Mouse (Mus musculus) lung, postnatal 0 days (tissue): ENCODE data around the gene Gm21983.

Source experiments
- CTCF ChIP-seq: IDR thresholded peaks from 2 replicates; pipeline ENCODE4 v1.5.1; 2016; ENCODE audit warnings: antibody characterized with exemption, mild to moderate bottlenecking
- EP300 ChIP-seq: IDR thresholded peaks from 2 replicates; pipeline ENCODE4 v1.6.1; 2016; ENCODE audit warnings: antibody characterized with exemption, mild to moderate bottlenecking, control low read depth

GRCm38 (mm10) chr7:27129811-27130210 lies 51.1 kb downstream of the Gm21983 start:
- TF ChIP-seq CTCF (no peak), EP300 (no peak)
